Mouse (Mus musculus) small intestine, adult 2 months (tissue): ENCODE results near the gene Zfp638. TPM values are rescaled to one million over a fixed set of nuclear protein-coding genes. Genes with fewer than 3 reads are reported as not detected.
"Not testable (repeated sequence)": the region's sequence is repeated elsewhere in the genome, so short reads cannot be mapped to it uniquely, and the experiment has no call there.

Source experiments
- H3K27ac ChIP-seq: fragments of 200-500 bp; 2 replicates; pipeline ENCODE4 v1.5.1; 2012; ENCODE audit warnings: low read depth, low read length, control low read depth, inconsistent platforms; ENCODE audit not compliant: insufficient read depth
- H3K27me3 ChIP-seq: fragments of 200-500 bp; 2 replicates; pipeline ENCODE4 v1.6.1; 2012; ENCODE audit warnings: mild to moderate bottlenecking, moderate library complexity, low read length, inconsistent platforms; ENCODE audit not compliant: control insufficient read depth, insufficient read depth
- H3K36me3 ChIP-seq: fragments of 200-500 bp; 2 replicates; pipeline ENCODE4 v1.6.1; 2012; ENCODE audit warnings: mild to moderate bottlenecking, low read length, control low read depth, inconsistent platforms; ENCODE audit not compliant: control insufficient read depth, insufficient read depth
- H3K4me1 ChIP-seq: fragments of 200-500 bp; 2 replicates; pipeline ENCODE4 v1.6.1; 2012; ENCODE audit warnings: low read length, inconsistent platforms, mixed read lengths; ENCODE audit not compliant: control insufficient read depth, insufficient read depth, insufficient read length
- H3K4me3 ChIP-seq: fragments of 200-500 bp; 2 replicates; pipeline ENCODE4 v1.5.1; 2012; ENCODE audit warnings: low read depth, mild to moderate bottlenecking, control low read depth, inconsistent platforms, low read length, moderate library complexity
- CTCF ChIP-seq: fragments of 200-500 bp; IDR thresholded peaks from 2 replicates; pipeline ENCODE4 v1.5.1; 2012; ENCODE audit warnings: low read depth, mild to moderate bottlenecking, control low read depth, inconsistent platforms, low read length, moderate library complexity, mixed read lengths; ENCODE audit not compliant: insufficient replicate concordance, insufficient read length; ENCODE audit errors: extremely low read depth
- POLR2A ChIP-seq: fragments of 200-500 bp; IDR thresholded peaks from 2 replicates; pipeline ENCODE4 v1.6.1; 2012; ENCODE audit warnings: low read depth, mild to moderate bottlenecking, control low read depth, inconsistent platforms, low read length, moderate library complexity
- WGBS: fragments of 180-500 bp; shearing (Covaris S2); methylation state at CpG from one replicate; pipeline ENCODE4 v1.1.7; 2018; 5-methylcytosine and 5-hydroxymethylcytosine counted together
- polyA plus RNA-seq: library from polyadenylated mRNA; depleted of rRNA; stranded (reverse); fragments of >200 nt; gene quantifications from 2 replicates; pipeline ENCODE4 v1.2.3, GENCODE M21; 2012

Gene Zfp638
- polyA plus RNA-seq, 1 experiment = 2.9 TPM

GRCm38 (mm10) chr6:84009915-84010302 lies 143.0 kb downstream of the Zfp638 start:
- Histone ChIP-seq H3K27me3 (peaks cover 14% of the 10 kb centered on the region), H3K27ac (peak overlapping the region; percentile 58), H3K36me3 (no peaks in the 10 kb centered on the region), H3K4me1 (no peaks in the 10 kb centered on the region), H3K4me3 (peak overlapping the region; percentile 15; the same call in 1 of the 2 replicates)
- TF ChIP-seq POLR2A = no peak
- TF ChIP-seq CTCF = no peak
- 67% methylated on average over 4 of the region's 4 CpGs for WGBS

- H3K27ac ChIP-seq = peak overlapping the region; percentile 77
- 64% methylated on average over 8 of the region's 8 CpGs for WGBS
- TF ChIP-seq CTCF (no peak), POLR2A (no peak)
- no peaks in the 10 kb centered on the region for H3K36me3 ChIP-seq
- peaks cover 14% of the 10 kb centered on the region for H3K27me3 ChIP-seq
- H3K4me1 ChIP-seq = no peaks in the 10 kb centered on the region
- no peak overlapping the region for H3K4me3 ChIP-seq
These were observed 143.7 kb downstream of the Zfp638 start for GRCm38 (mm10) chr6:84010303-84011225.

- not testable (repeated sequence) for H3K4me1 ChIP-seq, H3K27ac ChIP-seq, H3K4me3 ChIP-seq, H3K27me3 ChIP-seq, H3K36me3 ChIP-seq
- 40% methylated on average over 4 of the region's 4 CpGs for WGBS
These were observed 148.2 kb downstream of the Zfp638 start for GRCm38 (mm10) chr6:84014961-84015683.

GRCm38 (mm10) chr6:84016851-84017250 lies 149.9 kb downstream of the Zfp638 start:
- no peaks in the 10 kb centered on the region for H3K27me3 ChIP-seq
- 86% methylated on average over 7 of the region's 7 CpGs for WGBS
- H3K27ac ChIP-seq = no peak overlapping the region
- no peak overlapping the region for H3K4me3 ChIP-seq
- H3K4me1 ChIP-seq = no peaks in the 10 kb centered on the region
- TF ChIP-seq POLR2A (no peak), CTCF (no peak)
- H3K36me3 ChIP-seq = no peaks in the 10 kb centered on the region

- no peaks in the 10 kb centered on the region for H3K36me3 ChIP-seq
- peak; percentile 9; the same call in 1 of the 2 replicates for TF ChIP-seq CTCF
- TF ChIP-seq POLR2A = no peak
- H3K4me3 ChIP-seq = no peak overlapping the region
- no peaks in the 10 kb centered on the region for H3K27me3 ChIP-seq
- H3K4me1 ChIP-seq = no peaks in the 10 kb centered on the region
- 53% methylated on average over 3 of the region's 3 CpGs for WGBS
- no peak overlapping the region for H3K27ac ChIP-seq
These were observed 150.5 kb downstream of the Zfp638 start for GRCm38 (mm10) chr6:84017392-84017791.

GRCm38 (mm10) chr6:84018906-84019550 lies 152.1 kb downstream of the Zfp638 start:
- no peaks in the 10 kb centered on the region for H3K27me3 ChIP-seq
- TF ChIP-seq POLR2A (no peak), CTCF (no peak)
- 0 out of 2 replicates have a peak overlapping the region, but pooled peaks have one; percentile 6 for H3K27ac ChIP-seq
- H3K4me1 ChIP-seq = no peaks in the 10 kb centered on the region
- peak overlapping the region; percentile 50 for H3K4me3 ChIP-seq
- 6% methylated on average over 28 of the region's 28 CpGs for WGBS
- H3K36me3 ChIP-seq = no peaks in the 10 kb centered on the region

GRCm38 (mm10) chr6:84020002-84020401 lies 153.1 kb downstream of the Zfp638 start:
- Histone ChIP-seq H3K4me3 (no peak overlapping the region), H3K27ac (no peak overlapping the region), H3K4me1 (no peaks in the 10 kb centered on the region), H3K27me3 (no peaks in the 10 kb centered on the region), H3K36me3 (no peaks in the 10 kb centered on the region)
- WGBS = 61% methylated on average over 4 of the region's 4 CpGs
- TF ChIP-seq CTCF = no peak
- no peak for TF ChIP-seq POLR2A
